Mouse (Mus musculus) cerebellum, adult 9-10 months (tissue): ENCODE measurements at regions not wholly inside any gene's neighbourhood (a gene's known extent, or its start where the extent isn't known, plus 50 kb on each side); places are given as distances from the start of the nearest gene placed in this dataset.

Source experiments
- DNase-seq: peaks from one replicate; pipeline ENCODE4 v3.0.0; 2022

GRCm38 (mm10) chr11:45799732-45800386 is 52.0 kb upstream of the Clint1 start:
- no peak for DNase-seq
